ENCODE assay signal across 8 mouse cellular contexts in genomic region chr10:81285694-81286450, GRCm38 (mm10). TPM values are rescaled to one million over a fixed set of nuclear protein-coding genes. Genes with fewer than 3 reads are reported as not detected.
DNase-seq lines count a peak whose midpoint lies in the region; ATAC-seq and TF ChIP-seq lines count a peak whose summit lies in the region.

No protein-coding gene starts in this region.

- H3K4me2 ChIP-seq in hindbrain, postnatal 0 days (ENCODE audit: low read depth, low read length), result peak overlapping the region; percentile 71

- H3K4me3 ChIP-seq in hindbrain, postnatal 0 days (ENCODE audit: low read length), result peak overlapping the region; percentile 46

- H3K9me3 ChIP-seq in hindbrain, postnatal 0 days (ENCODE audit: low read length), result no peaks in the 10 kb centered on the region

- H3K27me3 ChIP-seq in hindbrain, postnatal 0 days (ENCODE audit: insufficient read depth, low read length), result peaks cover 6% of the 10 kb centered on the region; the same call in 1 of the 2 replicates

- no peak overlapping the region for H3K27ac ChIP-seq in hindbrain, postnatal 0 days

- TF ChIP-seq CTCF in hindbrain, postnatal 0 days (IDR thresholded peaks at IDR 0.05; ENCODE audit: low read depth), result no peak; the same call in 1 of the 2 replicates

- H3K36me3 ChIP-seq in hindbrain, postnatal 0 days (ENCODE audit: insufficient read depth, low read length), result no peaks in the 10 kb centered on the region

- WGBS in hindbrain, postnatal 0 days, result 2% methylated on average over 49 of the region's 54 CpGs

- H3K9ac ChIP-seq in hindbrain, postnatal 0 days (replicated peaks; ENCODE audit: low read length), result peak overlapping the region; percentile 50

- H3K4me1 ChIP-seq in hindbrain, postnatal 0 days (ENCODE audit: insufficient read depth, low read length), result 0 out of 2 replicates have a peak, but pooled peaks cover 2% of the 10 kb centered on the region

- ATAC-seq in hindbrain, postnatal 0 days, result peak; percentile 79

- DNase-seq in adipocyte (ENCODE audit: low spot score), result peak; percentile 40
- DNase-seq in cerebellum, postnatal 25 days, result peak; percentile 90 to 96
- DNase-seq in gastrocnemius, adult 8-10 months (ENCODE audit: low spot score in 2 of 2), result peak; percentile 65 to 68
- DNase-seq in hindbrain, postnatal 0 days (ENCODE audit: low spot score), result peak; percentile 93
- peak; percentile 80 to 84 for DNase-seq in left cerebral cortex, postnatal 36 days (ENCODE audit: low spot score in 2 of 2)
- peak; percentile 93 for DNase-seq in mesoderm, embryonic 11.5 days (ENCODE audit: low read depth, low spot score)
- peak; percentile 81 for DNase-seq in right cerebral cortex, postnatal 25 days
- DNase-seq in urinary bladder, postnatal 36 days (ENCODE audit: low spot score in 2 of 2), result peak; percentile 91 to 92

- intact Hi-C loops in left cerebral cortex, postnatal 36 days (cut with DNase I), result loop anchor here (5.0 kb wide), 1 partner anchor 56 kb away; the partner anchor contains the start of gene Gipc3

RNA-seq across cellular contexts. Expression of gene Tjp3, which starts 5.5 kb away (rescaled TPM):
- total RNA-seq in gastrocnemius, adult 8-10 months (2022), result not detected
- total RNA-seq in hindbrain, postnatal 0 days (2014; rRNA removed), result 2.9 and 6.0 TPM in 2 replicates
- 3.9 and 5.2 TPM in 2 replicates for polyA plus RNA-seq in hindbrain, postnatal 0 days (2015; fragmentation: Nextera tagmentation; extraction: Ambion mirVana)
- total RNA-seq in left cerebral cortex, postnatal 36 days (2021), result under 1 TPM in 1 of 2 experiments, not detected in 1; 0.50 TPM

RNA-seq across cellular contexts. Expression of gene Pip5k1c, which starts 6.9 kb away (rescaled TPM):
- total RNA-seq in gastrocnemius, adult 8-10 months (2022), result 10 to 100 TPM; 18.5 to 22.8 (median 21.9) TPM
- total RNA-seq in hindbrain, postnatal 0 days (2014; rRNA removed), result 223 and 242 TPM in 2 replicates
- polyA plus RNA-seq in hindbrain, postnatal 0 days (2015; fragmentation: Nextera tagmentation; extraction: Ambion mirVana), result 97.4 and 108 TPM in 2 replicates
- 100 to 1,000 TPM; 419 to 450 TPM for total RNA-seq in left cerebral cortex, postnatal 36 days (2021)

RNA-seq across cellular contexts. Expression of gene Apba3, which starts 19.1 kb away (rescaled TPM):
- 100 to 1,000 TPM in 2 of 4 experiments, 10 to 100 TPM in 2; 94.6 to 106 (median 98.8) TPM for total RNA-seq in gastrocnemius, adult 8-10 months (2022)
- 61.0 and 63.6 TPM in 2 replicates for total RNA-seq in hindbrain, postnatal 0 days (2014; rRNA removed)
- polyA plus RNA-seq in hindbrain, postnatal 0 days (2015; fragmentation: Nextera tagmentation; extraction: Ambion mirVana), result 24.0 and 27.6 TPM in 2 replicates
- 10 to 100 TPM; 30.1 to 39.3 TPM for total RNA-seq in left cerebral cortex, postnatal 36 days (2021)

RNA-seq across cellular contexts. Expression of gene Mrpl54, which starts 19.1 kb away (rescaled TPM):
- total RNA-seq in gastrocnemius, adult 8-10 months (2022), result 100 to 1,000 TPM in 3 of 4 experiments, 10 to 100 TPM in 1; 96.1 to 111 (median 102) TPM
- 106 and 113 TPM in 2 replicates for total RNA-seq in hindbrain, postnatal 0 days (2014; rRNA removed)
- 159 and 170 TPM in 2 replicates for polyA plus RNA-seq in hindbrain, postnatal 0 days (2015; fragmentation: Nextera tagmentation; extraction: Ambion mirVana)
- total RNA-seq in left cerebral cortex, postnatal 36 days (2021), result 10 to 100 TPM; 43.0 to 48.2 TPM

RNA-seq across cellular contexts. Expression of gene Matk, which starts 33.1 kb away (rescaled TPM):
- total RNA-seq in gastrocnemius, adult 8-10 months (2022), result under 1 TPM in 2 of 4 experiments, not detected in 2; 0.31 TPM
- 86.9 and 121 TPM in 2 replicates for total RNA-seq in hindbrain, postnatal 0 days (2014; rRNA removed)
- polyA plus RNA-seq in hindbrain, postnatal 0 days (2015; fragmentation: Nextera tagmentation; extraction: Ambion mirVana), result 82.3 and 82.7 TPM in 2 replicates
- 100 to 1,000 TPM; 191 to 213 TPM for total RNA-seq in left cerebral cortex, postnatal 36 days (2021)

Comparison
In these comparisons a context has a peak if more than half of its experiments do, and no peak if none do; other contexts are left out.
1. DNase-seq: peak in every context shown above with its lines; median percentile 93 in cerebellum, postnatal 25 days; 93 in hindbrain, postnatal 0 days; 93 in mesoderm, embryonic 11.5 days; 92 in urinary bladder, postnatal 36 days; 82 in left cerebral cortex, postnatal 36 days; 81 in right cerebral cortex, postnatal 25 days; 66 in gastrocnemius, adult 8-10 months; 40 in adipocyte.